Mouse (Mus musculus): ENCODE measurements at regions not wholly inside any gene's neighbourhood (a gene's known extent, or its start where the extent isn't known, plus 50 kb on each side); places are given as distances from the start of the nearest gene placed in this dataset.

DNA sequence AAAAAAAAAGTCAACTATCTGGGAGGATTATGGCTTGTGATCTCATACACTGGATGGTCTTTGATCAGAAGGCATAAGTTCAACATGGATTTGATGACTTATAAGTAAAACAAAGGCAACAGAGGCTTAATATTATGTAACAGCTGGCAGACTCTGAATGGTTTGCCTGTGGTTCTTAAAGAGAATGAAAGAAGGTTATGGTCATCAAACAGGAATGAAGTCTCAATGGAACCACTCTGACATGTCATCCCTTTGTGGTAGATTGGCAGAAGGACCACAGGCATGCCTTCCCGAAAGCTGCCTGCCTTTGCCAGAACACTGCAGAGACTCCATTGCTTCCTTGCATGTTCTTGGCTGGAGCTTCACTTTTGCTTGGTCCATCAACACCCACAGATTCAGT is 116.8 kb upstream of the Ranbp3l start:
- H3K4me1 ChIP-seq (ENCODE audit: control insufficient read depth, insufficient read depth, low read length): no peaks in the 10 kb centered on the region
- no peak for DNase-seq (ENCODE audit: low spot score)
- no peak overlapping the region for H3K9ac ChIP-seq (replicated peaks; ENCODE audit: low read length)
- no peak for ATAC-seq (replicated peaks; ENCODE audit: insufficient number of reproducible peaks, low FRiP score, low TSS enrichment, low read depth)
- H3K27me3 ChIP-seq (ENCODE audit: control insufficient read depth, insufficient read depth, low read length): no peaks in the 10 kb centered on the region
- no peaks in the 10 kb centered on the region for H3K36me3 ChIP-seq (replicated peaks; ENCODE audit: control insufficient read depth, insufficient read depth, low read depth, low read length)
- 96% methylated on average over 1 of the region's 1 CpGs for WGBS
- H3K27ac ChIP-seq (replicated peaks; ENCODE audit: low read depth, low read length): no peak overlapping the region
- no peaks in the 10 kb centered on the region for H3K9me3 ChIP-seq (replicated peaks; ENCODE audit: control insufficient read depth, low read length)
- no peak overlapping the region for H3K4me2 ChIP-seq (ENCODE audit: low read depth, low read length)
- H3K4me3 ChIP-seq (ENCODE audit: low read depth, low read length): no peak overlapping the region

- DNase-seq (ENCODE audit: low spot score) (no peak), ATAC-seq (replicated peaks; ENCODE audit: insufficient number of reproducible peaks, low FRiP score, low TSS enrichment, low read depth) (no peak)
- Histone ChIP-seq H3K36me3 (replicated peaks; ENCODE audit: control insufficient read depth, insufficient read depth, low read depth, low read length) (no peaks in the 10 kb centered on the region), H3K4me1 (ENCODE audit: control insufficient read depth, insufficient read depth, low read length) (no peaks in the 10 kb centered on the region), H3K4me3 (ENCODE audit: low read depth, low read length) (no peak overlapping the region), H3K9me3 (replicated peaks; ENCODE audit: control insufficient read depth, low read length) (no peaks in the 10 kb centered on the region), H3K27me3 (ENCODE audit: control insufficient read depth, insufficient read depth, low read length) (no peaks in the 10 kb centered on the region), H3K27ac (replicated peaks; ENCODE audit: low read depth, low read length) (no peak overlapping the region), H3K9ac (replicated peaks; ENCODE audit: low read length) (no peak overlapping the region), H3K4me2 (ENCODE audit: low read depth, low read length) (no peak overlapping the region)
- 74% methylated on average over 5 of the region's 5 CpGs for WGBS
Measured at GRCm38 (mm10) chr15:8849413-8849812, 118.3 kb upstream of the Ranbp3l start.

- Histone ChIP-seq H3K4me1 (ENCODE audit: control insufficient read depth, insufficient read depth, low read length) (no peaks in the 10 kb centered on the region), H3K9ac (replicated peaks; ENCODE audit: low read length) (no peak overlapping the region), H3K27ac (replicated peaks; ENCODE audit: low read depth, low read length) (no peak overlapping the region), H3K9me3 (replicated peaks; ENCODE audit: control insufficient read depth, low read length) (no peaks in the 10 kb centered on the region), H3K27me3 (ENCODE audit: control insufficient read depth, insufficient read depth, low read length) (no peaks in the 10 kb centered on the region), H3K4me3 (ENCODE audit: low read depth, low read length) (no peak overlapping the region), H3K36me3 (replicated peaks; ENCODE audit: control insufficient read depth, insufficient read depth, low read depth, low read length) (no peaks in the 10 kb centered on the region), H3K4me2 (ENCODE audit: low read depth, low read length) (no peak overlapping the region)
- ATAC-seq (replicated peaks; ENCODE audit: insufficient number of reproducible peaks, low FRiP score, low TSS enrichment, low read depth): no peak
- DNase-seq (ENCODE audit: low spot score): peak; percentile 28
- 47% methylated on average over 9 of the region's 9 CpGs for WGBS
Measured at GRCm38 (mm10) chr15:8842129-8842528, 125.6 kb upstream of the Ranbp3l start.

DNA sequence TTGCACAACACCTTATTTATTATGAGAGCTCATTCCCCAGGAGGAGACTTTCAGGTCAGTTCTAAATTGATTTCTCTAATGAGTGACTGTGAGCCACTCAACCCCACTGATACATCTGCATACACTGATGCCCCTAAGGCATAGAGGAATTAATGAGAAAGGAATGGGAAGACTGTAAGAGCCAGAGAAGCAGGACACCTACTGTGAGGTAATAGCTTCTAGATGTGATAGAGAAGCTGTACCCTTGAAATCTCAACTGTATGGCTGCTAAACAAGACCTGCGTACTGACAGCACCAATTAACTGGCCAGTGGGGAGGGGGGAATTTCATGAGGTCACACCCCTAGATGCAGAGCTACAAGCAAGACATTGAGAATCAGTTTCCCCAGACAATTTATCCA is 128.3 kb upstream of the Ranbp3l start:
- no peaks in the 10 kb centered on the region for H3K4me1 ChIP-seq (ENCODE audit: control insufficient read depth, insufficient read depth, low read length)
- H3K27me3 ChIP-seq (ENCODE audit: control insufficient read depth, insufficient read depth, low read length): no peaks in the 10 kb centered on the region
- H3K36me3 ChIP-seq (replicated peaks; ENCODE audit: control insufficient read depth, insufficient read depth, low read depth, low read length): no peaks in the 10 kb centered on the region
- H3K9me3 ChIP-seq (replicated peaks; ENCODE audit: control insufficient read depth, low read length): no peaks in the 10 kb centered on the region
- H3K27ac ChIP-seq (replicated peaks; ENCODE audit: low read depth, low read length): no peak overlapping the region
- DNase-seq (ENCODE audit: low spot score) (no peak), ATAC-seq (replicated peaks; ENCODE audit: insufficient number of reproducible peaks, low FRiP score, low TSS enrichment, low read depth) (no peak)
- H3K4me2 ChIP-seq (ENCODE audit: low read depth, low read length): no peak overlapping the region
- 73% methylated on average over 1 of the region's 1 CpGs for WGBS
- no peak overlapping the region for H3K4me3 ChIP-seq (ENCODE audit: low read depth, low read length)
- no peak overlapping the region for H3K9ac ChIP-seq (replicated peaks; ENCODE audit: low read length)

GRCm38 (mm10) chr15:8834151-8834550 is 123.6 kb upstream of the Slc1a3 start:
- no peak overlapping the region for H3K4me2 ChIP-seq (ENCODE audit: low read depth, low read length)
- ATAC-seq (replicated peaks; ENCODE audit: insufficient number of reproducible peaks, low FRiP score, low TSS enrichment, low read depth) (no peak), DNase-seq (ENCODE audit: low spot score) (no peak)
- no peak overlapping the region for H3K4me3 ChIP-seq (ENCODE audit: low read depth, low read length)
- no peaks in the 10 kb centered on the region for H3K9me3 ChIP-seq (replicated peaks; ENCODE audit: control insufficient read depth, low read length)
- no peak overlapping the region for H3K9ac ChIP-seq (replicated peaks; ENCODE audit: low read length)
- no peaks in the 10 kb centered on the region for H3K4me1 ChIP-seq (ENCODE audit: control insufficient read depth, insufficient read depth, low read length)
- 77% methylated on average over 4 of the region's 4 CpGs for WGBS
- H3K27me3 ChIP-seq (ENCODE audit: control insufficient read depth, insufficient read depth, low read length): no peaks in the 10 kb centered on the region
- H3K27ac ChIP-seq (replicated peaks; ENCODE audit: low read depth, low read length): no peak overlapping the region
- no peaks in the 10 kb centered on the region for H3K36me3 ChIP-seq (replicated peaks; ENCODE audit: control insufficient read depth, insufficient read depth, low read depth, low read length)

GRCm38 (mm10) chr15:8832970-8833369 is 122.4 kb upstream of the Slc1a3 start:
- no peaks in the 10 kb centered on the region for H3K9me3 ChIP-seq (replicated peaks; ENCODE audit: control insufficient read depth, low read length)
- 30% methylated on average over 1 of the region's 1 CpGs for WGBS
- H3K4me1 ChIP-seq (ENCODE audit: control insufficient read depth, insufficient read depth, low read length): no peaks in the 10 kb centered on the region
- H3K27ac ChIP-seq (replicated peaks; ENCODE audit: low read depth, low read length): no peak overlapping the region
- H3K4me2 ChIP-seq (ENCODE audit: low read depth, low read length): no peak overlapping the region
- H3K27me3 ChIP-seq (ENCODE audit: control insufficient read depth, insufficient read depth, low read length): no peaks in the 10 kb centered on the region
- DNase-seq (ENCODE audit: low spot score) (no peak), ATAC-seq (replicated peaks; ENCODE audit: insufficient number of reproducible peaks, low FRiP score, low TSS enrichment, low read depth) (no peak)
- H3K4me3 ChIP-seq (ENCODE audit: low read depth, low read length): no peak overlapping the region
- no peak overlapping the region for H3K9ac ChIP-seq (replicated peaks; ENCODE audit: low read length)
- no peaks in the 10 kb centered on the region for H3K36me3 ChIP-seq (replicated peaks; ENCODE audit: control insufficient read depth, insufficient read depth, low read depth, low read length)

DNA sequence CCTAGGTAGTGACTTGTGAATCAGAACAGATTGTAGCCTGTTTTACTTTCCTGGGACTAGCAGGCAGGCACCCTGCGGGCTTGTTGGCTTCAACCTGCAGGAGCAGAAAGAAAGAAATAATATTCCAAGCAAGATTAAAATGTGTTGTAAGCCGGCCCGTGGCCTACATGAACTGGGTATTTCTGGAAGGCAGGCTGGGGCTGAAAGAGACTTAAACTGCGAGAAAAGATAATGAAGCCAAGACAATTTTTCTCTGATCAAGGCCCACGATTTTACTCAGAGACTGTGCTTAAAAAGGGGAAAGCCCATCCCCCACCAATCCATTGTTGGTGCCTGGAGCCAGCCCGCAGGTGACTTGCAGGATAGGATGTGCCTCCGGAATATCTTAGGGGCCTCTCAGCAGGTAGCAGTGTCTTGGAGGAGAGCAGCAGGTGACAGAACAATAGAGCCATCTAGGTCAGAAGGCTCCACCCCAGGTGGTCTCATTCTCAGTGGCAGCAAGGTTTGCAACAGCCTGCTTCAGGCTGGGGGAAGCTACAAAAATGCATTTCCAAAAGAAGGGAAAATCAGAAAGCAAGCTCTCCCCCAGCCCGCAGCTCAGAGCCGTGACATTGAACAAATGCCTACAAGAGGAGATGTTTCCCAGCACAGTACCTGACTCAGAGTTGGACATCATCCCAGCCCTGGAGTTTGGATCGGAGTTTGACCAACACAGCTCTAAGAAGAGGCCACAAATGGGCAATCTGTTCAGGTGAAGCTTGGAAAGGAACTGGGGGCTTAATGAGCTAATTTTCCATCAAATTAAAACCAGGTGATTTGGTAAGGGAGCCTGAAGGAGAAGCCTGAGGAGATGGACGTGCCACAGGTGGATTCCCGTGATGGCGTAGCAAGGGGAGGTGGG is 121.4 kb upstream of the Slc1a3 start:
- Histone ChIP-seq H3K4me3 (ENCODE audit: low read depth, low read length) (no peak overlapping the region), H3K9ac (replicated peaks; ENCODE audit: low read length) (no peak overlapping the region), H3K4me1 (ENCODE audit: control insufficient read depth, insufficient read depth, low read length) (no peaks in the 10 kb centered on the region), H3K36me3 (replicated peaks; ENCODE audit: control insufficient read depth, insufficient read depth, low read depth, low read length) (no peaks in the 10 kb centered on the region), H3K27me3 (ENCODE audit: control insufficient read depth, insufficient read depth, low read length) (no peaks in the 10 kb centered on the region), H3K27ac (replicated peaks; ENCODE audit: low read depth, low read length) (no peak overlapping the region), H3K4me2 (ENCODE audit: low read depth, low read length) (no peak overlapping the region), H3K9me3 (replicated peaks; ENCODE audit: control insufficient read depth, low read length) (no peaks in the 10 kb centered on the region)
- no peak for ATAC-seq (replicated peaks; ENCODE audit: insufficient number of reproducible peaks, low FRiP score, low TSS enrichment, low read depth)
- no peak for DNase-seq (ENCODE audit: low spot score)
- 34% methylated on average over 13 of the region's 13 CpGs for WGBS

- no peak overlapping the region for H3K27ac ChIP-seq (replicated peaks; ENCODE audit: low read depth, low read length)
- no peaks in the 10 kb centered on the region for H3K27me3 ChIP-seq (ENCODE audit: control insufficient read depth, insufficient read depth, low read length)
- H3K9me3 ChIP-seq (replicated peaks; ENCODE audit: control insufficient read depth, low read length): no peaks in the 10 kb centered on the region
- no peaks in the 10 kb centered on the region for H3K36me3 ChIP-seq (replicated peaks; ENCODE audit: control insufficient read depth, insufficient read depth, low read depth, low read length)
- no peaks in the 10 kb centered on the region for H3K4me1 ChIP-seq (ENCODE audit: control insufficient read depth, insufficient read depth, low read length)
- no peak overlapping the region for H3K4me3 ChIP-seq (ENCODE audit: low read depth, low read length)
- H3K4me2 ChIP-seq (ENCODE audit: low read depth, low read length): no peak overlapping the region
- no peak for ATAC-seq (replicated peaks; ENCODE audit: insufficient number of reproducible peaks, low FRiP score, low TSS enrichment, low read depth)
- H3K9ac ChIP-seq (replicated peaks; ENCODE audit: low read length): no peak overlapping the region
- no peak for DNase-seq (ENCODE audit: low spot score)
- WGBS: 78% methylated on average over 6 of the region's 6 CpGs
Measured at GRCm38 (mm10) chr15:8824861-8825260, 114.3 kb upstream of the Slc1a3 start.
